Mouse (Mus musculus): ENCODE results near the gene Arhgap23. TPM values are rescaled to one million over a fixed set of nuclear protein-coding genes. Genes with fewer than 3 reads are reported as not detected.

Arhgap23 gene
- polyA plus RNA-seq, 1 experiment = 12.1 TPM

- 97% methylated on average over 2 of the region's 2 CpGs for WGBS
- Histone ChIP-seq H3K36me3 (ENCODE audit: control insufficient read depth, insufficient read depth, low read length) (peaks cover 36% of the 10 kb centered on the region), H3K27ac (ENCODE audit: insufficient read depth, low read depth, low read length) (no peak overlapping the region), H3K4me3 (ENCODE audit: low read depth, low read length) (no peak overlapping the region), H3K4me1 (ENCODE audit: control insufficient read depth, insufficient read depth, insufficient read length, low read length) (no peaks in the 10 kb centered on the region), H3K27me3 (ENCODE audit: control insufficient read depth, insufficient read depth, low read length) (no peaks in the 10 kb centered on the region)
- TF ChIP-seq CTCF (IDR thresholded peaks at IDR 0.05; ENCODE audit: extremely low read depth, insufficient read length, insufficient replicate concordance, low read depth, low read length) (no peak), POLR2A (IDR thresholded peaks at IDR 0.05; ENCODE audit: low read depth, low read length) (no peak)
Observed at GRCm38 (mm10) chr11:97383017-97383416, 32.3 kb upstream of the Arhgap23 start.

- Histone ChIP-seq H3K27me3 (ENCODE audit: control insufficient read depth, insufficient read depth, low read length) (no peaks in the 10 kb centered on the region), H3K4me1 (ENCODE audit: control insufficient read depth, insufficient read depth, insufficient read length, low read length) (no peaks in the 10 kb centered on the region), H3K4me3 (ENCODE audit: low read depth, low read length) (no peak overlapping the region), H3K27ac (ENCODE audit: insufficient read depth, low read depth, low read length) (no peak overlapping the region), H3K36me3 (ENCODE audit: control insufficient read depth, insufficient read depth, low read length) (peaks cover 30% of the 10 kb centered on the region)
- WGBS = 46% methylated on average over 2 of the region's 2 CpGs
- TF ChIP-seq CTCF (IDR thresholded peaks at IDR 0.05; ENCODE audit: extremely low read depth, insufficient read length, insufficient replicate concordance, low read depth, low read length) (no peak), POLR2A (IDR thresholded peaks at IDR 0.05; ENCODE audit: low read depth, low read length) (no peak)
Observed at GRCm38 (mm10) chr11:97383764-97384163, 31.6 kb upstream of the Arhgap23 start.

GRCm38 (mm10) chr11:97387811-97388210 lies 27.5 kb upstream of the Arhgap23 start:
- Histone ChIP-seq H3K27ac (ENCODE audit: insufficient read depth, low read depth, low read length) (no peak overlapping the region), H3K27me3 (ENCODE audit: control insufficient read depth, insufficient read depth, low read length) (no peaks in the 10 kb centered on the region), H3K4me3 (ENCODE audit: low read depth, low read length) (no peak overlapping the region), H3K4me1 (ENCODE audit: control insufficient read depth, insufficient read depth, insufficient read length, low read length) (no peaks in the 10 kb centered on the region), H3K36me3 (ENCODE audit: control insufficient read depth, insufficient read depth, low read length) (peaks cover 42% of the 10 kb centered on the region)
- WGBS = 93% methylated on average over 2 of the region's 2 CpGs
- TF ChIP-seq CTCF (IDR thresholded peaks at IDR 0.05; ENCODE audit: extremely low read depth, insufficient read length, insufficient replicate concordance, low read depth, low read length) (no peak), POLR2A (IDR thresholded peaks at IDR 0.05; ENCODE audit: low read depth, low read length) (no peak)

GRCm38 (mm10) chr11:97389127-97389526 lies 26.2 kb upstream of the Arhgap23 start:
- Histone ChIP-seq H3K4me3 (ENCODE audit: low read depth, low read length) (no peak overlapping the region), H3K4me1 (ENCODE audit: control insufficient read depth, insufficient read depth, insufficient read length, low read length) (no peaks in the 10 kb centered on the region), H3K27me3 (ENCODE audit: control insufficient read depth, insufficient read depth, low read length) (no peaks in the 10 kb centered on the region), H3K36me3 (ENCODE audit: control insufficient read depth, insufficient read depth, low read length) (peaks cover 49% of the 10 kb centered on the region), H3K27ac (ENCODE audit: insufficient read depth, low read depth, low read length) (no peak overlapping the region)
- TF ChIP-seq CTCF (IDR thresholded peaks at IDR 0.05; ENCODE audit: extremely low read depth, insufficient read length, insufficient replicate concordance, low read depth, low read length) = no peak
- TF ChIP-seq POLR2A (IDR thresholded peaks at IDR 0.05; ENCODE audit: low read depth, low read length) = no peak
- 94% methylated on average over 8 of the region's 8 CpGs for WGBS

- TF ChIP-seq POLR2A (IDR thresholded peaks at IDR 0.05; ENCODE audit: low read depth, low read length) = no peak
- no peak for TF ChIP-seq CTCF (IDR thresholded peaks at IDR 0.05; ENCODE audit: extremely low read depth, insufficient read length, insufficient replicate concordance, low read depth, low read length)
- H3K27ac ChIP-seq (ENCODE audit: insufficient read depth, low read depth, low read length) = no peak overlapping the region
- H3K4me1 ChIP-seq (ENCODE audit: control insufficient read depth, insufficient read depth, insufficient read length, low read length) = no peaks in the 10 kb centered on the region
- H3K4me3 ChIP-seq (ENCODE audit: low read depth, low read length) = no peak overlapping the region
- no peaks in the 10 kb centered on the region for H3K27me3 ChIP-seq (ENCODE audit: control insufficient read depth, insufficient read depth, low read length)
- WGBS = 86% methylated on average over 11 of the region's 11 CpGs
- H3K36me3 ChIP-seq (ENCODE audit: control insufficient read depth, insufficient read depth, low read length) = peaks cover 37% of the 10 kb centered on the region
Observed at GRCm38 (mm10) chr11:97393658-97394057, 21.7 kb upstream of the Arhgap23 start.

- H3K27me3 ChIP-seq (ENCODE audit: control insufficient read depth, insufficient read depth, low read length) = no peaks in the 10 kb centered on the region
- H3K27ac ChIP-seq (ENCODE audit: insufficient read depth, low read depth, low read length) = no peak overlapping the region
- 77% methylated on average over 11 of the region's 11 CpGs for WGBS
- H3K4me1 ChIP-seq (ENCODE audit: control insufficient read depth, insufficient read depth, insufficient read length, low read length) = no peaks in the 10 kb centered on the region
- no peak for TF ChIP-seq CTCF (IDR thresholded peaks at IDR 0.05; ENCODE audit: extremely low read depth, insufficient read length, insufficient replicate concordance, low read depth, low read length)
- no peak for TF ChIP-seq POLR2A (IDR thresholded peaks at IDR 0.05; ENCODE audit: low read depth, low read length)
- H3K36me3 ChIP-seq (ENCODE audit: control insufficient read depth, insufficient read depth, low read length) = peaks cover 33% of the 10 kb centered on the region
- H3K4me3 ChIP-seq (ENCODE audit: low read depth, low read length) = no peak overlapping the region
Observed at GRCm38 (mm10) chr11:97394146-97394545, 21.2 kb upstream of the Arhgap23 start.

GRCm38 (mm10) chr11:97398506-97398905 lies 16.8 kb upstream of the Arhgap23 start:
- no peaks in the 10 kb centered on the region; the same call in 1 of the 2 replicates for H3K4me1 ChIP-seq (ENCODE audit: control insufficient read depth, insufficient read depth, insufficient read length, low read length)
- no peak overlapping the region for H3K4me3 ChIP-seq (ENCODE audit: low read depth, low read length)
- no peak overlapping the region for H3K27ac ChIP-seq (ENCODE audit: insufficient read depth, low read depth, low read length)
- WGBS = 81% methylated on average over 2 of the region's 2 CpGs
- no peaks in the 10 kb centered on the region for H3K27me3 ChIP-seq (ENCODE audit: control insufficient read depth, insufficient read depth, low read length)
- no peak for TF ChIP-seq CTCF (IDR thresholded peaks at IDR 0.05; ENCODE audit: extremely low read depth, insufficient read length, insufficient replicate concordance, low read depth, low read length)
- TF ChIP-seq POLR2A (IDR thresholded peaks at IDR 0.05; ENCODE audit: low read depth, low read length) = no peak
- H3K36me3 ChIP-seq (ENCODE audit: control insufficient read depth, insufficient read depth, low read length) = peaks cover 8% of the 10 kb centered on the region
